Mouse (Mus musculus): ENCODE measurements around the gene Pls1. TPM values are rescaled to one million over a fixed set of nuclear protein-coding genes. Genes with fewer than 3 reads are reported as not detected.

The Pls1 gene
- polyA plus RNA-seq (2015; fragmentation: Nextera tagmentation; extraction: Ambion mirVana), result 1.1 and 1.6 TPM in 2 replicates

DNA sequence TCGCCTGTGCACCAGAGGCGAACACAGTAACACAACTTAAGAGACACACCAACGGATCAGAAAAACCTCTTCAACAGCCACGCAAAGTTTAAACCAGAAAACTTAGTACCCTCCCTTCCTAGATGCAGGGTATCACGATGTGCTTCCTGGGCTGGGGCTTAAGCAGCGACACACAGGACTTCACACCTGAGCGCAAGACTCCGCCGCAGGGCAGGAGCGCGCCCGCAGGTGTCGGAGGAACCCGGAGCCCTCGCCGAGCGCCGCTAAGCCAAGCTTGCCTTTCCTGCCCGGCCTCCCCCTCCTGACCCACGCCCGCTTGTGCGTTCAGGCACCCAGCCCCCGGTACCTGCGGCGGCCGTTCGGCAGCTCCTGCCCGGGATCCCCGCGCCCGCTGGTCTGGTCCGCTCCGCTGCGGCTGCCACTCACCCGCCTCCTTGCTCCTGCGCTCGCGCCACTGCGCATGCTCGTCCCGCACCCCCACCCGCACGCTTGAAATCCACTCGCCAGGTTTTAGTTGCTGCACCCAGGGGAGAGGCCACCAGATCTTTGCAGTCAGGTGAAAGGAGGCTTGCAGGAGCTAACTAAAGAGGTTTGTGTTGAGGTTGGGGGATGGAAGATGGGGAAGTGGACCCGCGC lies at the start of gene Pls1:
Gene Pls1 (minus strand): TSS at position 487 of the 636 bp plus-strand sequence.
- under 1% methylated on average over 46 of the region's 46 CpGs for WGBS
- Histone ChIP-seq H3K4me3 (peak within 1 kb of the TSS; percentile 70), H3K27me3 (replicated peaks) (peaks cover 39% of the 10 kb centered on the region), H3K9ac (peak within 1 kb of the TSS; percentile 81), H3K27ac (replicated peaks) (no peak within 1 kb of the TSS), H3K4me2 (peak within 1 kb of the TSS; percentile 98), H3K4me1 (peaks cover 4% of the 10 kb centered on the region; the same call in 1 of the 2 replicates), H3K36me3 (no peaks in the 10 kb centered on the region), H3K9me3 (peaks cover 3% of the 10 kb centered on the region; the same call in 1 of the 2 replicates)
- no peak for ATAC-seq (ENCODE audit: extremely low read depth, insufficient number of reproducible peaks, low FRiP score, low TSS enrichment)

DNA sequence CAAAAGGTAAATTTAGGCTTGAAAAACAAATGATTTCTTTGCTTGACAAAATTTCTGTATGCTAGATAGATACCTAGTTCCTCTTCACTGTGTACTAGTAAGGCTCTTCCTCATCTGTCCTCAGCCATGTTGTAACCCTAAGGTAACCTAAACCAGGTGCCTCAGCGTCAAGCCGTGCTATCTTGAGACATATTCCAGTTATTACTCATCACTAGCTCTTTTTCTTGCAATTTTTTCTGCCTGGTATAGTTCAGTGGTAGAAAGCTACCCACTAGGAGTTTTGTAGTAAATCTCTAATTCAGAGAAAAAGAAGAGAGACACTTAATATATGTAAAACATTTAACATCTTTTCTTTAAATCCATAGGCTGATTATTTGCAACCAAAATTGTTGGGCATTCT lies 37.6 kb upstream of the Pls1 start:
- H3K9ac ChIP-seq, result no peak overlapping the region
- no peaks in the 10 kb centered on the region for H3K4me1 ChIP-seq
- no peak overlapping the region for H3K27ac ChIP-seq (replicated peaks)
- no peaks in the 10 kb centered on the region for H3K27me3 ChIP-seq (replicated peaks)
- no peaks in the 10 kb centered on the region for H3K9me3 ChIP-seq
- no peak for ATAC-seq (ENCODE audit: extremely low read depth, insufficient number of reproducible peaks, low FRiP score, low TSS enrichment)
- H3K36me3 ChIP-seq, result peaks cover 50% of the 10 kb centered on the region
- WGBS, result 82% methylated on average over 2 of the region's 2 CpGs
- no peak overlapping the region for H3K4me2 ChIP-seq
- no peak overlapping the region for H3K4me3 ChIP-seq

DNA sequence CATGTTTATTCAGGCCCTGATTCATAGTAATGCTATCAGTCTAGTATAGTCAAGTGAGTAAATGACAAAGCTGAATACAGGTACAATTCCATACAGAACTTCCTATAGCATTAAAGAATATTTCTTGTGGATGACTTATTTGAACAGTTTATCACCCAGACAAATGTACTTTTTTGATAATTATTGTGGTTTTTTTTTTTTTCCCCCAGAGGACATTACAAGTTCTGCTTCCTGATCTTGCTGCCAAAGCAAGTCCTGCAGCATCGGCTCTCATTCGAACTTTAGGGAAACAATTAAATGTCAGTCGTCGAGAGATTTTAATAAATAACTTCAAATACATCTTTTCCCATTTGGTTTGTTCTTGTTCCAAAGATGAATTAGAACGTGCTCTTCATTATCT lies 33.1 kb upstream of the Pls1 start:
- Histone ChIP-seq H3K9ac (no peak overlapping the region), H3K27me3 (replicated peaks) (no peaks in the 10 kb centered on the region), H3K9me3 (no peaks in the 10 kb centered on the region), H3K4me3 (no peak overlapping the region), H3K4me2 (no peak overlapping the region), H3K4me1 (no peaks in the 10 kb centered on the region), H3K27ac (replicated peaks) (no peak overlapping the region), H3K36me3 (peaks cover 45% of the 10 kb centered on the region)
- ATAC-seq (ENCODE audit: extremely low read depth, insufficient number of reproducible peaks, low FRiP score, low TSS enrichment), result no peak
- WGBS, result 87% methylated on average over 5 of the region's 5 CpGs

DNA sequence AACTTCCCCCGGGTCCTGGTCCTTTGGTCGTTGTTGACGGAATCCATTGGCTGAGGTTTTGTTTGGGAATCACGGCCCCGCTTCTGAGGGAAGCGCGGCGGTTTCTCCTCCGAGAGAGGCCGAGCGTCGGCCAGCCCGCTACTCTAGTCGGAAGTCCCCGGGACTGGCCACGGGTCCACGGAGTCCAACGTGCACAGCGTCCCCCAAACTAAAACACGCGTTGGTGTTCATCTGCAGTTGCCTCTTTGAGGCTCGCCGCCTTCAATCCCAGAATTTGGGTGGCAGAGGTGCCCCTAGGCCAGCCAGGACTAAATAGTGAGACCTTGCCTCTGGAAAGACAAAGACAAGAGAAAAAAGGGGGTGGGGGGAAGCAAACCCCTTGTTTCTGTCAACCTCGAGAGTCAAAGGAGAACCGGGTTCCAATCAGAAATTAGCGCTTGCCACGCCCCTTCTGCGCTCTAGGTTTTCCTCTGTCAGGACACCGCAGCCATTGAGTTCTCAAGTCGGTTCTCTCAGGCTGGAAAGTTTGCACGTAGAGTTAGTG lies 13.0 kb upstream of the Pls1 start:
- H3K27ac ChIP-seq (replicated peaks), result peak overlapping the region; percentile 80
- H3K4me1 ChIP-seq, result peaks cover 11% of the 10 kb centered on the region
- H3K4me3 ChIP-seq, result peak overlapping the region; percentile 95
- under 1% methylated on average over 31 of the region's 31 CpGs for WGBS
- H3K9me3 ChIP-seq, result no peaks in the 10 kb centered on the region
- no peaks in the 10 kb centered on the region for H3K27me3 ChIP-seq (replicated peaks)
- H3K4me2 ChIP-seq, result peak overlapping the region; percentile 81
- H3K9ac ChIP-seq, result peak overlapping the region; percentile 92
- peaks cover 12% of the 10 kb centered on the region for H3K36me3 ChIP-seq
- ATAC-seq (ENCODE audit: extremely low read depth, insufficient number of reproducible peaks, low FRiP score, low TSS enrichment), result no peak

DNA sequence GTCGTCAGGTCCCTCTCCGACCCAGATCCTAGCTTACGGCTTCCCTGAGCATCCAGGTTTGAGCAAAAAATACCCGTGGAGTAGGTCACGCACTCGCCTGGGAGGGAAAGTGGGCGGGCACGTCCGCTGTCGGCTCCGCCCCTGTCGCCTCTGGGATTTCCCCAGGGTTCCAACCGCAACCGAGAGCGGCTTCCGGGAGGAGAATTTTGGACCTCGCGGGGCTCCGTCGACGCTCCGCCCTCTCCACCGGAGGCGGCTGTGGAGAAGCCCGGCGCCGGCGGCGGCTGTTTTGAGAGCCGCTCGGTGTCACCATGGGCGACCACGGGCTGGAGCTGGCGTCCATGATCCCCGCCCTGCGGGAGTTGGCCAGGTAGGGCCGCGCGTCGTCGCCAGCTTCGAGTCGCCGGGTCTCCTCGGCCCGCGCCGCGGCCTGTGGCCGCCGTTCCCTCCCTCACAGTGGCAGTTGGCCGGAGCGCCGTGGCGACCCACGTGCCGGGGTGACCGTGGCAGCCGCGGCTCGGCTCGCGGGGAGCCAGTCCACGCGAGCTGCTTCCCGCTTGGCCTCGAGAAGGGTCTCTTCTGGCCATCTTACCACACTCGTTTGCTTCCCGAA lies 12.4 kb upstream of the Pls1 start, which contains the start of gene Atr:
Gene Atr (plus strand): TSS at position 184 of the 613 bp plus-strand sequence.
- ATAC-seq (ENCODE audit: extremely low read depth, insufficient number of reproducible peaks, low FRiP score, low TSS enrichment), result peak; percentile 87
- Histone ChIP-seq H3K27ac (replicated peaks) (peak within 1 kb of the TSS; percentile 80), H3K4me1 (peaks cover 11% of the 10 kb centered on the region), H3K36me3 (peaks cover 6% of the 10 kb centered on the region), H3K27me3 (replicated peaks) (no peaks in the 10 kb centered on the region), H3K9ac (peak within 1 kb of the TSS; percentile 92), H3K4me3 (peak within 1 kb of the TSS; percentile 95), H3K9me3 (no peaks in the 10 kb centered on the region), H3K4me2 (peak within 1 kb of the TSS; percentile 81)
- under 1% methylated on average over 68 of the region's 69 CpGs for WGBS

DNA sequence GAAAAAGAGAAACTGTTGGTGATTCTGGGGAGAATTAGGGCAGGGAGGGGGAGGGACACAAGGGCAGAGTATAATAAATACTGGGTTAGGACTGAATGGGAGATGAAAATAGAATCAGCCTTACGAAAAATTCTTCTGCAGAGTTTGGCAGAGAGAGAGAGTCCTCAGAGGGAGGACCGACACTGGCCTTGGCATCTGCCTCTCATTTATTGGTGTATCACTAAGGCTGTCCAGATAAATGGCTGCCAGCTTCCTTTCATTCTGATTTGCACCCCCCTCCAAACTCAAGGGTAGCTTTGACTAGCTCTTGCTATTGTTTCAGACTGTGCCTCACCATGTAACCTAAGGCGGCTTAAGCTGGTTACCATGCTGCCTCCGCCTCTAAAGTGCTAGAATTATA lies 10.9 kb upstream of the Pls1 start:
- no peak overlapping the region for H3K27ac ChIP-seq (replicated peaks)
- no peaks in the 10 kb centered on the region for H3K9me3 ChIP-seq
- 77% methylated on average over 4 of the region's 4 CpGs for WGBS
- H3K27me3 ChIP-seq (replicated peaks), result no peaks in the 10 kb centered on the region
- H3K4me3 ChIP-seq, result no peak overlapping the region
- H3K9ac ChIP-seq, result no peak overlapping the region
- no peak for ATAC-seq (ENCODE audit: extremely low read depth, insufficient number of reproducible peaks, low FRiP score, low TSS enrichment)
- no peak overlapping the region for H3K4me2 ChIP-seq
- H3K36me3 ChIP-seq, result no peaks in the 10 kb centered on the region
- peaks cover 11% of the 10 kb centered on the region for H3K4me1 ChIP-seq

DNA sequence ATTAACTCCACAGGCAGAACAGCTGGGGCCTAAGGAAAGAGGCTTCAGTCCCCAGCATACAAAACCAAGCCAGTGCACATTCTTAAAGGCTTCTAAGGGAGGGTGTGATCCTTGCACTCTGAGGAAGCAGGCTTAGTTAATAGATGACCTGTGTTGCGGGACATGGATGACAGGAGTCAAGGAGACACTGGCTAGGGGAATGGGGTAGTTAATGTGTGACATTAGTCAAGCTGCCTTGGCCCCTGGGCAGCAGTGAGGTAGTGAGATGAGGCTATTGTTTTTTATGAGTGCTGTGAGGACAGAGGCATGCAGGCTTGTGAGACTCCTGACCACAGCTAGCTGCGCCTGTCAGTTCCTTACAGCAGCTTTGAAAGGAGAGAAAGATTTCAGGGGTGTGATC lies 9.8 kb upstream of the Pls1 start:
- no peak for ATAC-seq (ENCODE audit: extremely low read depth, insufficient number of reproducible peaks, low FRiP score, low TSS enrichment)
- Histone ChIP-seq H3K4me3 (no peak overlapping the region), H3K9me3 (no peaks in the 10 kb centered on the region), H3K4me2 (no peak overlapping the region), H3K4me1 (peaks cover 11% of the 10 kb centered on the region), H3K9ac (no peak overlapping the region), H3K27ac (replicated peaks) (no peak overlapping the region), H3K27me3 (replicated peaks) (no peaks in the 10 kb centered on the region), H3K36me3 (no peaks in the 10 kb centered on the region)
- 68% methylated on average over 2 of the region's 2 CpGs for WGBS

DNA sequence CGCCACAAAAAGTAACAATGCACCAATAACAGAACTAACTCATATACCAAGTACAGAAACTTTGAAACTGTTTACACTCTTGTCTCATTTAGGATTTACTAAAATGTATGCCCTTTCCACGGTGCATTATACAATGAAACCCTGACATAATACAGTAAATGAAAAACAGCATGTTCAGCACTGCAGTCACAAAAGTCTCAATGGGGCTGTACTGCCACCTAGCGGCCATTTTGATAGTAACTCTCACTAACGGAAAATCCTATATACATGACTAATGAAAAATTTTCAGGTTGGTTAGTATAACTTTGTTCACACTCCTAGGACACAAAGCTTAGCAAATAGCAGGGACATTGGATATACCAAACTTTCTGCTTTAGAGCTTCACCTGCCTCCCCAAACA lies 7.8 kb upstream of the Pls1 start:
- Histone ChIP-seq H3K4me1 (peaks cover 6% of the 10 kb centered on the region; the same call in 1 of the 2 replicates), H3K9ac (no peak overlapping the region), H3K36me3 (no peaks in the 10 kb centered on the region), H3K4me3 (no peak overlapping the region), H3K27me3 (replicated peaks) (no peaks in the 10 kb centered on the region), H3K27ac (replicated peaks) (no peak overlapping the region), H3K4me2 (no peak overlapping the region), H3K9me3 (no peaks in the 10 kb centered on the region)
- WGBS, result 27% methylated on average over 4 of the region's 4 CpGs
- ATAC-seq (ENCODE audit: extremely low read depth, insufficient number of reproducible peaks, low FRiP score, low TSS enrichment), result no peak

DNA sequence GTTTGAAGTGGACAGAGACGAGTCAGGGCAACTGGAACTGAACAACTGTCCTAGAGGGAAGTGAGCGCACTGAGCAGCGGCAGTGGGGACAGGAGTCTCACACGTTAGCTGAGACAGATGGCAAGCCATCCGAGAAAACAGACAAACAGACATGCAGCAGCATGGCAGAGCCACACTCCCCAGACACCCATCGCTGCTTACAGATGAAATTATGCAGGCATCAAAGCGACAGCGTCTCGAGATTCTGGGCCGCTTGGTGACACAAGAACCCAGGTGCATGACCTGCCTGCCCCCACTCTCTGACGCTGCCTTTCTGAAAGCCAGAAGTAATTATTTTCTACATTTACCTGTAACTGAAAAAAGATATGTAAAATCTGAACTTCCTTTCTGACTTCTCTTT lies 6.6 kb upstream of the Pls1 start:
- Histone ChIP-seq H3K4me3 (no peak overlapping the region), H3K27ac (replicated peaks) (no peak overlapping the region), H3K36me3 (no peaks in the 10 kb centered on the region), H3K9me3 (no peaks in the 10 kb centered on the region), H3K4me1 (peaks cover under 1% of the 10 kb centered on the region; the same call in 1 of the 2 replicates), H3K27me3 (replicated peaks) (peaks cover 2% of the 10 kb centered on the region), H3K4me2 (no peak overlapping the region), H3K9ac (peak overlapping the region; percentile 28; the same call in 1 of the 2 replicates)
- 63% methylated on average over 11 of the region's 11 CpGs for WGBS
- no peak for ATAC-seq (ENCODE audit: extremely low read depth, insufficient number of reproducible peaks, low FRiP score, low TSS enrichment)

DNA sequence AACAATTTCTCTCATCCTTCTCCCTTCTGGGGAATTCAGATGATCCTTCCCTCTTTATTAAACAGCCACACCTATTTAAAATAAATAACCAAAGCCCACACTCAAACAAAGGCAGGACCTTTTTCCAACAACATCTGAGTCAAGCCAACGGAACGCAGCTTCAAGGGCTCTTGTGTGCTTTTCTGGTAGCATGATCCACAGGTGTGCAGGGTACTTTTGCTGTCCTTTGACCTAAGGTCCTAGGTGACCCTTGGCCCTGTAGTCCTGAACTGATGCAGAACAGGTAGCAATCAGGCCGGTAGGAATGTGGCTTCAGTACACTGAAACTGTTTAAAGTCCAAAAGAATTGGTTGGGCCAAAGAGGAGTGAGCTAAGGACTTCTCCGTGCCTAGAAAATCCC lies 600 bp upstream of the Pls1 start:
- WGBS, result 68% methylated on average over 4 of the region's 4 CpGs
- H3K36me3 ChIP-seq, result no peaks in the 10 kb centered on the region
- H3K4me3 ChIP-seq, result peak overlapping the region; percentile 70; the same call in 1 of the 2 replicates
- no peak for ATAC-seq (ENCODE audit: extremely low read depth, insufficient number of reproducible peaks, low FRiP score, low TSS enrichment)
- H3K9ac ChIP-seq, result no peak overlapping the region
- H3K27me3 ChIP-seq (replicated peaks), result peaks cover 39% of the 10 kb centered on the region
- H3K9me3 ChIP-seq, result peaks cover 3% of the 10 kb centered on the region; the same call in 1 of the 2 replicates
- H3K4me1 ChIP-seq, result peaks cover 4% of the 10 kb centered on the region; the same call in 1 of the 2 replicates
- H3K27ac ChIP-seq (replicated peaks), result no peak overlapping the region
- peak overlapping the region; percentile 98 for H3K4me2 ChIP-seq

DNA sequence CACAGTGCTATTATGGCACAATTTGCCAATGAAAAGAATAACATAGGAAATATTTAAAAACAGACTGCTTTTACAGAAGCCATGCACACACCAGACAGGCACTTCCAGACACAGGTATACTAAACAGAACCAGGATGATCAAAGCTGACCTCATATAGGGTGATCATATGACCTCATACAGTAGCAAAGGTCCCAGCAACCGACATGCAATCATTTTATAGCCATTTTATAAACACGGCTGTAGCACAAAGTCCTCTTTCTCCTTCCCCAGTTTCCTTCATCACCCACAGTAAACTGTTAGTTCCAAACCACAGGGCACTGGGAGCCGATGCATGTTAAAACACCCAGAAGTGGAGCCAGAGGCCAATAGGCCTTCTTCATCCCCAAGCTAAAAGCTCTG lies 5.7 kb downstream of the Pls1 start:
- no peaks in the 10 kb centered on the region for H3K36me3 ChIP-seq
- ATAC-seq (ENCODE audit: extremely low read depth, insufficient number of reproducible peaks, low FRiP score, low TSS enrichment), result no peak
- H3K9me3 ChIP-seq, result peaks cover 3% of the 10 kb centered on the region; the same call in 1 of the 2 replicates
- H3K4me3 ChIP-seq, result no peak overlapping the region
- H3K4me1 ChIP-seq, result 0 out of 2 replicates have a peak, but pooled peaks cover 1% of the 10 kb centered on the region
- H3K9ac ChIP-seq, result no peak overlapping the region
- H3K27ac ChIP-seq (replicated peaks), result no peak overlapping the region
- H3K27me3 ChIP-seq (replicated peaks), result peaks cover 16% of the 10 kb centered on the region
- no peak overlapping the region for H3K4me2 ChIP-seq
- WGBS, result 70% methylated on average over 3 of the region's 3 CpGs

All from heart, embryonic 13.5 days (tissue).